Mouse (Mus musculus) spleen, embryonic (tissue): ENCODE measurements around the gene Pip4k2a.

ENCODE experiments used
- CTCF ChIA-PET: fragments of 350-600 bp; sonication (Branson Sonifier 250); formaldehyde crosslinking; loops from one replicate; lab custom pipeline; 2022; lab: Charles Lee

Gene Pip4k2a

DNA sequence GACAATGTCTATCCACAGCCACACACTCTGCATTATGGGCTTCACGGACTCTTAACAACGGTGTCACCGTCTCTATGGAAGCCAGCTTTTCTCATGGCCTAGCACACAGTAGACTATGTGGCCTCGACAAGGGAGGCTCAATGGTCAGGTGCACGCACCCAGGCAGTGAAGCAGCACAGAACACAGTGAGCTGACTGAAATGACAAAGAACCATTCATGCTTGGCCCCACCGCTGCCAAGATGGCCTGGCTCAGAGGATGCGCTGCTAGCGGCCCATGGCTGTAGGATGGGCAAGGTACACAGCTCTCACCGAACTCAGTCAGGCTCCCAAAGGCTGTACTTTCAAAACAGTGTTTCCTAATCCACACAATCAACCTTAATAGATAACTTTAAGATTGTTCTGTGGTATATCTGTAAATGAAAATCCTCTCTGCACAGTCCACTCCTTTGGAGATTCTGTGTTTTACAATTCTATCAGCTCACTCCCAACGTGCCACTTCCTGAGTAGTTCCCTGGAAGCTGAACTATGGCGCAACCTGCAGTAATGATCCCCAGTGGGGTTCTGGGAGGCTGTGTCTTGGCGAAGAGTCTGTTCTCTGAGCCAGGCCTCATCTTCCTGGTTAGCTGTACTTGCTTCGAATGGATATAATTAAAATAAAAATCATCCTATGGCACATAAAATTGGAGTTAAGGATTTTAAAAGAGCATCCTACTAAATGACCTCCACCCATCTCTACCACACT is 67.4 kb downstream of the Pip4k2a start:
- CTCF ChIA-PET = no interaction called here

DNA sequence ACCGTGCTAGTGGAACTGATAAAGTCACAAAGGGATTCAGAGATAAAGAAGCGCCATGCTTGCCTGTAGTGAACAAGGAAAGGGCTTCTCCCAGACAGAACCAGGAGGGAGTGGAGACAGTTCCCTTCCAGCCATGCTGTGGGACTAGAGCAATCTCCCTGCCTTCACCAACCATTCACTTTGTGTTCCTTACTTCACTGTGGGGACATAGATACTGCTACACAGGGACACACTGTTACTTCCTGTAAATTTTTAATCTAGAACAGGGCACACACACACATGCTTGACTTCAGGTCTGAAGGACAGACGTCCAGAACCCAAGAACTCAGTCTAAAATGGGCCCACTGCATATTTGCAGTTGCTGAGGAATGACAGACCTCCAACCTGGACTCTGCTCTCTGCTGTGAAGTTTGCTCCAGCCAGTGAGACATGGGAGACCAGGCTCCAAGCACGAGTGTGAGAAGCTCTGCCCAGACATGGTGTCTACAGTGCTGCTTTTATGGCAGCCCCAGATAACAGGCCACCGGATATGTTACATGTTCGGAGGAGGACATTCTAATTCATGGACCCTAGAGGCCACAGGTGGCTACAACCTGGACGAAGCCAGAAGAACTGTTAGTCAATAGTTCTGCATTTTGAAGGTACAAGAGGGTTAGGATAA is 69.2 kb downstream of the Pip4k2a start:
- CTCF ChIA-PET = no interaction called here

GRCm38 (mm10) chr2:18928196-18928595 is 69.7 kb downstream of the Pip4k2a start:
- CTCF ChIA-PET = no interaction called here

- CTCF ChIA-PET = no interaction called here
These were observed 73.9 kb downstream of the Pip4k2a start for GRCm38 (mm10) chr2:18923806-18924595.

DNA sequence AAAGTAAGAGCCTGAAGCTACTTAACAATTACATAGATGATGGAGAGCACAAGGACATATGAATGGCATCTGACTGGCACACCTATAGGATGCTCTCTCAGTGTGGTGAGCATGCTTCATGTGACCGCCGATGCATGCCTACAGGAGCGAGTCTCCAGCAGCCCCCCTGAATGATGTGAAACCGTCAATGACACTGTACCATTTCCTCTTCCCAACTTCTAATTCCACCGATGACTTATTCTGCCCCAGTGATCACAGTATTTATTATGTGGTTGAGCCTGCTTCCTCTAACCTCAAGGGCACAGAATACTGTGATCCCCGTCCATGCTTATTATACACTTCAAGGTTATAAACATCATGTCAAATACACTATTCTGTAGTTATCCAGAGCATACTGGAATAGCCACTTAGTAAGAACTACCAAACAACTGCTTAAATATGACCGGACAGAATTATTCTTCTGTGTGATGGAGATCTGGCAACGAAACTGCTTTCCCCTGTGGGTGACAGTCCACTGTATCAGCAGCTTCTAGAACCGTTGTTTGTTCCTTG is 74.8 kb downstream of the Pip4k2a start:
- CTCF ChIA-PET = no interaction called here

- CTCF ChIA-PET = interaction anchor here (0.6 kb wide), 1 partner anchor 10 kb away, joined by 3 read pairs; no protein-coding TSS in a partner anchor
These were observed 76.3 kb downstream of the Pip4k2a start for GRCm38 (mm10) chr2:18921570-18922180.

- CTCF ChIA-PET = no interaction called here
These were observed 77.5 kb downstream of the Pip4k2a start for GRCm38 (mm10) chr2:18920461-18920877.

DNA sequence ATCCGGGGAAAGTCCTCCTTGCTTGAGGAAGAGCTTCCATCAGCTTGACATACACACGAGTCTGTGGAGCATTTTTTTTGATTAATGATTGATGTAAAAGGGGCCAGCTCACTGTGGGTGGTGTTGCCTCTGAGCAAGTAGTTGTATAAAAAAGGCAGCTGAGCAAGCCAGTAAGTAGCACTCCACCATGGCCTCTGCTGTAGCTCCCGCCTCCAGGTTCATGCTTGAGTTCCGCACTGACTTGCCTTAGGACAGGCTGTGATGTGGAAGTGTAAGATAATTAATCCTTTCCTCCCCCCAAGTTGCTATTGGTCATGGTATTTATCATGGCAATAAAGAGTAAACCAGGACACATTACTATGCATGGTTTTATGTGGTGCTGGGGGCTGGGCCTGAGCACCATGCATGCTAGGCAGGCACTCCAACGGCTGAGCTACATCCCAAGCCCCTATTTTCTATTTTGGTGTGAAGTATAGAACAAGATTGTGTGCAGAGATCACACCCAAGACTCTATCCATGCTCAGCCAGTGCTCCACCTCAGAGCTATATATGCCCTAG is 78.0 kb downstream of the Pip4k2a start:
- CTCF ChIA-PET = no interaction called here

GRCm38 (mm10) chr2:18917838-18918237 is 80.1 kb downstream of the Pip4k2a start:
- CTCF ChIA-PET = no interaction called here

- CTCF ChIA-PET = interaction anchor here (0.7 kb wide), 1 partner anchor 27 kb away, joined by 3 read pairs; no protein-coding TSS in a partner anchor
These were observed 80.6 kb downstream of the Pip4k2a start for GRCm38 (mm10) chr2:18917380-18917750.

- CTCF ChIA-PET = interaction anchor here (0.7 to 0.9 kb wide), 2 partner anchors 9 to 27 kb away, joined by 3 to 20 read pairs; no protein-coding TSS in a partner anchor
These were observed 81.1 kb downstream of the Pip4k2a start for GRCm38 (mm10) chr2:18916615-18917379.

DNA sequence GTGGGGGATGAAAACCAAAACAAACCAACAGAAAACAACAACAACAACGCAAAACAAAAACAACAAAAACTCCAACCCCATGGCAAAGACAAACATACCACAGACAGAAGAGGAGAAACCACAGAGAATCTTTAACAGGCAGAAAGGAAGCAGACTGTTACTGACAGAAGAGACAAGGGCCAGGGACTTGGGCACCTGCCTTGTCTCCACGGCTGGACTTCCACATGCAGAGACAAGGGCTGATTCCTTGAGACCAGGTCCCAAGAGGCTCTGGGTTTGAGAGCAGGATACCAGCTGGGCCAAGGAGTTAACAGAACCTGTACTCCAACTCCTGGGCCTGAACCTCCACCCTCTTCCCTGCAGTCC is 81.9 kb downstream of the Pip4k2a start:
- CTCF ChIA-PET = no interaction called here

DNA sequence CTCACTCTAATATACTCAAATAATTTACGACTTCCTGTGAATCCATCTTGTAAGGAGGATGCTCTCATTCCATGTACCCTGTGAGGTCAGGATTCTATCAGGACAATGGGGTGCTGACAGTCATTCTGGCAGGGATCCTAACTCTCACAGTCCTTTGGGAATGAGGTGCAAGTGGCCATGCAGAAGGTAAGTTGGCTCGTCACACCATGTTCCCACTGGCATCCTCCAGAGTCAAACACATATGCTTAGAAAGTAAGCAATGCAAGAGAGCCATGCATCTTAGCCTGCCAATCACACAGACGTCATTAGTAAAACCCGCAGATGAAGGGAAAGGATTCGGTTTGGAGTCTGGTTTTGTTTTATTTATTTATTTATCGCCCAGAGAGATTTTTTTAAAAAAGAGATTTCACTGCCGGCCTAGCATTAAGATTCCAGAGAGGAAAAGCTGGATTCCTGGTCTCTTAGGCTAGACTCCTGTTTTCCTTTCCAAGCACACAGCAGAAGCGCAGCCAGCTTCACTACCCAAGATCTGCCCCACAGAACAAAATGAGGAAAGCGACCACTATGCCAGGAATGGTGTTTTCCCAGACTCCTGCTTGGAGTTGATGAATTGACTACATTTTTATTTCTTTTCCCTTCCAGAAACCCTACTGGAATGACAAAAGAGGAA is 82.4 kb downstream of the Pip4k2a start:
- CTCF ChIA-PET = interaction anchor here (0.6 kb wide), 1 partner anchor 74 kb away, joined by 4 read pairs; no protein-coding TSS in a partner anchor

GRCm38 (mm10) chr2:18914750-18915149 is 83.2 kb downstream of the Pip4k2a start:
- CTCF ChIA-PET = interaction anchor here (0.6 kb wide), 1 partner anchor 10 kb away, joined by 3 read pairs; no protein-coding TSS in a partner anchor

DNA sequence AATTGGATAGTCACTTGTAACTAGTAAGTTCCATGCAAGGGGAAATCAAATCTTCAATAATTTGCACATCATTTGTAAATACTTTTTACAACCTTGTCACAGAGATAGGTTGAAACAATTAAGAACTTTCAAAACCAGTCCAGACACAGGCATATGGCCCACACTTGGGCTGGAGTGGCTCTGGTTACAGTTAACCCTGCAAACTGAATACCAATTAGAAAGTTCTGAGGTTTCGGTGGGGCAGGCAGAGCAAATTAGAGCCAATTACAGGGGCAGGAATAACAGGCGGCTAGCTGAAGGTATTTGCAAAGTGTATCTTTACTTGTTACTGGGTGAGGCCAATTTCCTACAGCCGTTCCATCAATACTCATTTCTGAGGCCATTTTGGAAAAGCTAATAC is 84.3 kb downstream of the Pip4k2a start:
- CTCF ChIA-PET = interaction anchor here (0.6 kb wide), 1 partner anchor 29 kb away, joined by 3 read pairs; no protein-coding TSS in a partner anchor

DNA sequence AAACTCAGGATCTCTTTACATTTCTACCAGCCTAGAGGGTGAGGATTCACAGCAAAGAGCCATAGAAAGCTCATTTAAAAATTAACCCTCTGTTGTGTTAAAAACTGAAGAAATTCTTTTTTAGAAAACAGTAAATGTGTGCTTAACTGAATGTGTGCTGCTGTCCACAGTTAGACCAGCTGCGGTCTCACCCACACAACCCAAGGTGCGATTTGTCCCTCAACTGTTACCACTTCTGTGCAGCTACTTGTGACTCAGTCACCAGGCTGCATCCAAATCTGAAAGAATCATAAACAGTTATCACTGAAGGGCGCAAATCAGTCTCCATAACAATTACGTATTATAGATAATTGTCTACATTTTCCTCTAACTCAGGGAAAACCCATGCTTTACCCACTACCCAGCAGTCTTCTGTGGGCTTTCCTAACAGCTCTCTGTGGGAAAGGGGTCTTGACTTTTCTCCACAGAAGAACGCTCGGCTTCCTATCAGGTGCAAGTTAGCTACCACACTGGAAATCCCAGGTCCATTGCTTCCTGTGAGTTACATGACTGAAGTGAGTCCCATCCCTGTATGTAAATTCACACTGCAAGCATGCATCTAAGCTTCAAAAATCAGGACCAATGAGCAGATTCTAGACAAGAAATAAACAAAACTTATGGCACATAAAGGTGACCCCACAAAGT is 86.5 kb downstream of the Pip4k2a start:
- CTCF ChIA-PET = no interaction called here

DNA sequence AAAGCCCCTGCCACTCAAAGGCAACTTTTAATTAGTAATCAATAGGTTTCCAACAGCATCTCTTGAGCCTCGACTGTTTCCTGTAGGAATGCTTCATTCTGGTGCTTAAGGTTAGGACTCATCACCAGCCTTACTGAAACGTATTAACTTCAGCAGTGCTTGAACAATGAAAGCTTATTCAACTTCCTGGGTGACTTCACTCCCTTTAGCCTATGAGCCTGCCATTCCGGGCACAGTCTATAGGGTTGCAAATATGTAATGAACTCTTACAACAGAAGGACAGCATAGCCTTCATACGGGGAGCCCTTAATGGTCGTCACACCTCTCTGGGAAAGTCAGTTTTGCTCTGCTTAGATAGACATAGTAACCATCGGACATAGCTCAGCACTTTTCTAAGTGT is 87.7 kb downstream of the Pip4k2a start:
- CTCF ChIA-PET = no interaction called here

DNA sequence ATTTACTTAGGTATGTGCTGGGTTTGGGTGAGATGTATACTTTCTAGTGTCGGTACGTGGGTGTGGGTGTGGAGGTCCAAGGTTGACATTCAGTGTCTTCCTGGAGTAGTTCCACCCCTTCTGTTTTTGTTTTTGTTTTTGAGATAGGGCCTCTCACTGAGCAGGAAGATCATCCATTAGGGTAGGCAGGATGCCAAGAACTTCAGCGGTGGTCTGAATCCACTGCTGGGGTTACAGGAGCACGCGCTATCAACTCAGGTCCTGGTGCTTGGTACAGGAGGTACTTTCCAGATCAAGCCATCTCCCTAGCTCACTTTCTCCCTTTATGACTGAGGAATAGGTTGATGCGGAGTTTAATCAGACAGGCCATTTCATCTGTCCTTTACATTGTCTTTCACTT is 88.2 kb downstream of the Pip4k2a start:
- CTCF ChIA-PET = no interaction called here

DNA sequence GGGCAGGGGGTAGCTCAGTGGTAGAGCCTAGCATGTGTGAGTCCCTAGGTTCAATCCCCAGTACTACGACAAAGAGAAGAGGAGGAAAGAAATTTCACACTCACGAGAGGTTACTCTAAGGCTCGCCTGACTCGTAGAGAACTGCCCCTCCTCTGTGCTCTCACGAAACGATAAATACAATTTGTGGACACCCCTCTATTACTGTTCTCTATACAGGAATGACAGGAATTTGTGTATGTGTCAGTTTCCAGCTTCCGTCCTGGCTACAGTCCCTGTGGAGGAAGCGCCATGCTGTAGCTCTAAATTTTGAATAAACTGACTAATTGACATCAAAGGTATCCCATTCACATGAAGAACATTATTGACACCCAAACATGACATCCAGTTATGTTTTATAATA is 90.7 kb downstream of the Pip4k2a start:
- CTCF ChIA-PET = no interaction called here
